Mouse (Mus musculus) limb, embryonic 11.5 days (tissue): ENCODE data around the gene Hells. TPM values are rescaled to one million over a fixed set of nuclear protein-coding genes. Genes with fewer than 3 reads are reported as not detected.

Experiments used
- ATAC-seq: fragments of 200-750 bp; cut with Nextera tagmentation; 2 replicates; pipeline ENCODE4 v1.8.0; 2017; ENCODE audit warnings: low read depth; ENCODE audit not compliant: insufficient number of reproducible peaks, low FRiP score, low TSS enrichment
- DNase-seq: peaks from one replicate; pipeline ENCODE4 v3.0.0-alpha.2; 2015; ENCODE audit warnings: low spot score
- H3K27ac ChIP-seq: fragments of 300-500 bp; sonication (generic); replicated peaks from 2 replicates; pipeline ENCODE4 v1.5.1; 2014; ENCODE audit warnings: low read depth, mild to moderate bottlenecking, low read length
- H3K27me3 ChIP-seq: fragments of 300-500 bp; sonication (generic); 2 replicates; pipeline ENCODE4 v1.6.1; 2014; ENCODE audit warnings: mild to moderate bottlenecking, low read length, mixed read lengths; ENCODE audit not compliant: control insufficient read depth, insufficient read depth
- H3K36me3 ChIP-seq: fragments of 300-500 bp; sonication (generic); 2 replicates; pipeline ENCODE4 v1.6.1; 2014; ENCODE audit warnings: mild to moderate bottlenecking, low read length, moderate library complexity, mixed read lengths; ENCODE audit not compliant: control insufficient read depth, insufficient read depth
- H3K4me1 ChIP-seq: fragments of 300-500 bp; sonication (generic); 2 replicates; pipeline ENCODE4 v1.6.1; 2014; ENCODE audit warnings: low read length, mixed read lengths; ENCODE audit not compliant: control insufficient read depth, insufficient read depth
- H3K4me2 ChIP-seq: fragments of 300-500 bp; sonication (generic); 2 replicates; pipeline ENCODE4 v1.6.1; 2014; ENCODE audit warnings: low read depth, mild to moderate bottlenecking, moderate library complexity; ENCODE audit not compliant: severe bottlenecking
- H3K4me3 ChIP-seq: fragments of 300-500 bp; sonication (generic); 2 replicates; pipeline ENCODE4 v1.5.1; 2014; ENCODE audit warnings: low read depth, low read length
- H3K9ac ChIP-seq: fragments of 300-500 bp; sonication (generic); 2 replicates; pipeline ENCODE4 v1.6.1; 2014; ENCODE audit warnings: mild to moderate bottlenecking, low read length
- H3K9me3 ChIP-seq: fragments of 300-500 bp; sonication (generic); 2 replicates; pipeline ENCODE4 v1.6.1; 2016; ENCODE audit warnings: low read length; ENCODE audit not compliant: control insufficient read depth
- WGBS: fragments of 180-500 bp; shearing (Covaris S2); extraction: QIAGEN DNeasy Blood & Tissue Kit; methylation state at CpG from one replicate; pipeline ENCODE4 v1.1.7; 2014; 5-methylcytosine and 5-hydroxymethylcytosine counted together
- polyA plus RNA-seq: library from polyadenylated mRNA; unstranded; fragments of >200 nt; fragmentation: Nextera tagmentation; extraction: Ambion mirVana; gene quantifications from 2 replicates; pipeline ENCODE4 v1.2.1, GENCODE M21; 2014

The Hells gene
- polyA plus RNA-seq, 1 experiment from 2014 or later: 93.2 TPM

DNA sequence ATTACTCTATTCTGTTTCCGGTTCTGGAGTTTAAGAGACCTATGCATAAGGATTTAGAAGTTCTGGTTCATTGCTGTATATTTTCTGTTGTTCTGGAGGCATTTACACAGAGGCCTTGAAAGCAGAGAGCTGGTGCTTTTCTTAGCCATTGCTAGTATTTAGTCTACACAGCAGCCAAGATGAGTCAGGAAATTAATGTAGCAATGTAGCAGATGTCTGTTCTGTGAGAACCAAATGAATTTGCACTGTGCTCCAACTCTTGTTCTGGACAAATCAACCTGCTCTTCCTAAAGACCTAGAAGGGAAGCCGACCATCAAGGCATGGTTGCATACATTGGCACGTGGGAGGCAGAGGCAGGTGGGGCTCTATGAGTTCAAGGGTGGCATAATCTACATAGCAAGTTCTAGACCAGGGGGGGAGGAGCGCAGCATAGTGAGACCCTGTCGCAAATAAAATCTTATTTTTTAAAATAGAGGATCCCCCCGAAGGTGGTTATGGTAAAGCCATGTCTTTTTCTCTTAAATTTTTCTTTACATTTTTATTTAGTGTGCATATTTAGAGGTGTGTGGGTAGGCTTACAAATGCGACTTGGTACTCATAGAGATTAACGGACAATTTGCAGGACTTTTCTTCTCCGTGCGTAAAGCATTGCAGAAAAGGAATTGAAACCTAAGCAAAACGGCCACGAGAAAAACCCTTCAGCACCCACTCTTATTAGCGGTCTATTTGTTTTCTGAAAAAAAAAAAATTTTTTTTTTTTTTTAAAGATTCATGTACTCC lies 1.1 kb upstream of the Hells start:
- Histone ChIP-seq H3K9ac (peak overlapping the region; percentile 93), H3K4me3 (peak overlapping the region; percentile 74), H3K9me3 (no peaks in the 10 kb centered on the region), H3K4me1 (peaks cover 4% of the 10 kb centered on the region; the same call in 1 of the 2 replicates), H3K4me2 (peak overlapping the region; percentile 76), H3K36me3 (no peaks in the 10 kb centered on the region), H3K27me3 (no peaks in the 10 kb centered on the region), H3K27ac (no peak overlapping the region)
- ATAC-seq (no peak), DNase-seq (no peak)
- WGBS: 67% methylated on average over 13 of the region's 13 CpGs

GRCm38 (mm10) chr19:38930252-38930787 lies 395 bp upstream of the Hells start:
- Histone ChIP-seq H3K4me1 (peaks cover 4% of the 10 kb centered on the region; the same call in 1 of the 2 replicates), H3K4me2 (peak overlapping the region; percentile 76), H3K27me3 (no peaks in the 10 kb centered on the region), H3K27ac (no peak overlapping the region), H3K9me3 (no peaks in the 10 kb centered on the region), H3K36me3 (no peaks in the 10 kb centered on the region), H3K4me3 (peak overlapping the region; percentile 74), H3K9ac (peak overlapping the region; percentile 93)
- DNase-seq: peak; percentile 31
- ATAC-seq: no peak; the same call in 1 of the 2 replicates
- WGBS: 1% methylated on average over 23 of the region's 23 CpGs

DNA sequence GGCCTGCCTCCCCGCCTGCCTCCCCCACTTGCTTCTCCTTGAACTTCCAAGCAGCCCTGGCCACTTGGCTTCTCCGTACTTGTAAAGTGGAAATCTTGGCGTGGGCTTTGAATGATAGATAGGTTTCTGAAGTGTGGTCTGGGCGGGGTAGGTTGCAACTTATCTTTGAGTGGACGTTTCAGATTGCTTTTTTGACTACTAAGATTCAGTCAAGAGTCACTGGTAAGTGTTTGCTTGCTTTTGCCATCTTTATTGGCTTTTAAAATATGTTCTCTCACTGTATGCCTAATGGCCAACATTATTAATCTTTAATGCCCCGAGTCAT lies 813 bp downstream of the Hells start:
- Histone ChIP-seq H3K4me2 (peak overlapping the region; percentile 76), H3K9me3 (no peaks in the 10 kb centered on the region), H3K9ac (peak overlapping the region; percentile 93), H3K4me1 (peaks cover 4% of the 10 kb centered on the region; the same call in 1 of the 2 replicates), H3K36me3 (no peaks in the 10 kb centered on the region), H3K27me3 (no peaks in the 10 kb centered on the region), H3K27ac (peak overlapping the region; percentile 81; the same call in 1 of the 2 replicates), H3K4me3 (peak overlapping the region; percentile 74)
- DNase-seq (no peak), ATAC-seq (no peak)
- WGBS: under 1% methylated on average over 6 of the region's 6 CpGs

GRCm38 (mm10) chr19:38944590-38945307 lies 14.0 kb downstream of the Hells start:
- Histone ChIP-seq H3K36me3 (peaks cover 8% of the 10 kb centered on the region), H3K9ac (no peak overlapping the region), H3K4me1 (no peaks in the 10 kb centered on the region), H3K27me3 (no peaks in the 10 kb centered on the region), H3K9me3 (no peaks in the 10 kb centered on the region), H3K4me2 (no peak overlapping the region), H3K4me3 (no peak overlapping the region), H3K27ac (no peak overlapping the region)
- no peak for ATAC-seq
- 95% methylated on average over 2 of the region's 2 CpGs for WGBS
- no peak for DNase-seq

GRCm38 (mm10) chr19:38970741-38971140 lies 40.0 kb downstream of the Hells start:
- Histone ChIP-seq H3K9me3 (no peaks in the 10 kb centered on the region), H3K4me1 (no peaks in the 10 kb centered on the region), H3K36me3 (peaks cover 2% of the 10 kb centered on the region; the same call in 1 of the 2 replicates), H3K27ac (no peak overlapping the region), H3K4me2 (no peak overlapping the region), H3K27me3 (no peaks in the 10 kb centered on the region), H3K4me3 (no peak overlapping the region), H3K9ac (no peak overlapping the region)
- ATAC-seq (no peak), DNase-seq (no peak)
- WGBS: 96% methylated on average over 6 of the region's 6 CpGs

DNA sequence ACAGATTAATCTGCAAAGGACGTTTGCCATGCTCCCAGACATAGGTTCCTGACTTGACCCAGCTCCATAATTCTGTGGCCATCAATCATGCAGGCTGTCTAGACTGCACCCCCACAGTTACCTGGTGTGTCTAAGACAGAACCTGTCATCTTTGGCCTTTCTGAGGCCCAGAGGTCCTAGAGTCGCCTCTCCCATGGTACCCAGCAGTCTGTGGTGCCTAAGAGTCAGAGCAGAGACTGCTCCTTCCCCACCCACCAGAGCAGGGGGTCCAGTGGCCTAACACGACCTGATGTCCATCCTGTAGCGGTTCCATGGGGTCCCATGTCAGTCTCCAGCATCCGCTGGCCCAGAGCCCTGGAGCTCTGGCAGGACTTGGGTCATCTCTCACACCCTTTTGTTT lies 41.9 kb downstream of the Hells start:
- Histone ChIP-seq H3K9me3 (no peaks in the 10 kb centered on the region), H3K4me3 (no peak overlapping the region), H3K27me3 (no peaks in the 10 kb centered on the region), H3K4me1 (no peaks in the 10 kb centered on the region), H3K36me3 (no peaks in the 10 kb centered on the region; the same call in 1 of the 2 replicates), H3K4me2 (no peak overlapping the region), H3K27ac (no peak overlapping the region), H3K9ac (no peak overlapping the region)
- 0 out of 2 replicates have a peak, but pooled peaks have one; percentile 26 for ATAC-seq
- 71% methylated on average over 5 of the region's 5 CpGs for WGBS
- peak; percentile 22 for DNase-seq

- ATAC-seq (no peak), DNase-seq (no peak)
- no peaks in the 10 kb centered on the region for H3K4me1 ChIP-seq
- H3K9ac ChIP-seq: no peak overlapping the region
- H3K4me3 ChIP-seq: no peak overlapping the region
- H3K27me3 ChIP-seq: no peaks in the 10 kb centered on the region
- no peak overlapping the region for H3K4me2 ChIP-seq
- no peaks in the 10 kb centered on the region; the same call in 1 of the 2 replicates for H3K36me3 ChIP-seq
- no peaks in the 10 kb centered on the region for H3K9me3 ChIP-seq
- H3K27ac ChIP-seq: no peak overlapping the region
- 70% methylated on average over 7 of the region's 7 CpGs for WGBS
These were observed 43.0 kb downstream of the Hells start for GRCm38 (mm10) chr19:38973666-38974065.

- no peak overlapping the region for H3K9ac ChIP-seq
- H3K27me3 ChIP-seq: no peaks in the 10 kb centered on the region
- ATAC-seq: no peak
These were observed 45.6 kb downstream of the Hells start for GRCm38 (mm10) chr19:38976269-38976668.

More at GRCm38 (mm10) chr19:38976269-38976668, 45.6 kb downstream of the Hells start:
- H3K4me3 ChIP-seq: no peak overlapping the region
- H3K4me1 ChIP-seq: no peaks in the 10 kb centered on the region
- H3K4me2 ChIP-seq: no peak overlapping the region
- no peak for DNase-seq
- no peaks in the 10 kb centered on the region for H3K36me3 ChIP-seq
- H3K9me3 ChIP-seq: no peaks in the 10 kb centered on the region
- H3K27ac ChIP-seq: no peak overlapping the region
